Mouse (Mus musculus): ENCODE results near the gene Rptor.

DNA sequence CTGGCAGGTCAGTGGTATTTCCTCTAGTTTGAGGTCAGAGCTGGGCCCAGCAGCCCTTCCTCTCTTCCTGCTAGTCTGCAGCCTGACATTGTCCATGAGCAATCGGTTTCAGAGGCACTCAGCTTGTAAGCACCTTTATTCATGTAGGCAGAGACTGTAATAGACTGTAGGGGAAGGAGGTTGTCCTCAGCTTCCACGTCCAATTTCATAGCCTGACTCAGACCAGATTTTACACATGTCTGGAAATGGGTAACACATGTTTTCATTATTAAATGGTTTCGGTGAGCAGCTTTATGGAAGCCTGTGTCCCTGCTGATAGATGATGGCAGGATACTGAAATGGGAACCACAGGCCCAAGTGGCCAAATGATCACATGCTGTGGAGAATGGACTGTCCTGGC lies 3.8 kb upstream of the Rptor start:
- TF ChIP-seq MYC (IDR thresholded peaks at IDR 0.05; ENCODE audit: low read depth, low read length) (no peak), MAX (IDR thresholded peaks at IDR 0.05; ENCODE audit: low read length) (no peak), CTCF (IDR thresholded peaks at IDR 0.05 in 2 of 3, conservative IDR thresholded peaks at IDR 0.05 in 1 of 3; ENCODE audit: control insufficient read depth in 1 of 3, insufficient read depth in 1 of 3, low read depth in 2 of 3, low read length in 3 of 3, poor library complexity in 1 of 3, severe bottlenecking in 1 of 3) (no peak), POLR2A (IDR thresholded peaks at IDR 0.05; ENCODE audit: control insufficient read depth in 1 of 2, insufficient read depth in 1 of 2, low read depth in 1 of 2, low read length in 2 of 2, poor library complexity in 1 of 2) (no peak), EP300 (IDR thresholded peaks at IDR 0.05; ENCODE audit: low read depth in 1 of 2, low read length in 2 of 2) (no peak), MAFK (IDR thresholded peaks at IDR 0.05; ENCODE audit: borderline replicate concordance, low read depth, low read length) (no peak), MEF2A (IDR thresholded peaks at IDR 0.05; ENCODE audit: extremely low read depth, insufficient replicate concordance, low read depth, low read length, poor library complexity, severe bottlenecking) (no peak)

All from MEL (cell line).